Mouse (Mus musculus): ENCODE results near the gene Slc35g3.

The Slc35g3 gene

DNA sequence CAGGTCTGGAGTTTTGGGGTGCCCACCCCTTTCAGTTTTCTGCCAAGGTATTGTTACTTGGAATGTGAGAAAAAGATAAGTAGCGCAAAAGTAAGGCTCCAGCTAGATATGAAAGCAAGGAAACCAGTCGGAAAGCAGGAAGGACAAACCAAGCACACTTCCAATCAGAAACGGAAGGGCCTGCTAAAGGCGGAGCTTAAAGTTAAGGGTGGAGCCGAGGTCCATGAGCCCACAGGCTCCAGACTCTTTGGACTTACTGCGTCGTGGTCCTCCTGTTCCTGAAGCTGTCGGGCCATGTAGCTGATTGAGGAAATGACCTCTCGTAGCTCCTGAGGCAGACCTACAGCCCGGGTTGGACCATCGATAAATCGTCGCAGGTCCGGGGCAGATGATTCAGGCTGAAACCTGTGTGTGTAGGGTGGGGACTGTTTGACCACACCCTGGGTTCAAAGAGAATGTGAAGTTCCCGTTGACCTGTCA, 23.1 kb upstream of the Slc35g3 start:
- DNase-seq (ENCODE audit: low spot score): peak; percentile 65

DNA sequence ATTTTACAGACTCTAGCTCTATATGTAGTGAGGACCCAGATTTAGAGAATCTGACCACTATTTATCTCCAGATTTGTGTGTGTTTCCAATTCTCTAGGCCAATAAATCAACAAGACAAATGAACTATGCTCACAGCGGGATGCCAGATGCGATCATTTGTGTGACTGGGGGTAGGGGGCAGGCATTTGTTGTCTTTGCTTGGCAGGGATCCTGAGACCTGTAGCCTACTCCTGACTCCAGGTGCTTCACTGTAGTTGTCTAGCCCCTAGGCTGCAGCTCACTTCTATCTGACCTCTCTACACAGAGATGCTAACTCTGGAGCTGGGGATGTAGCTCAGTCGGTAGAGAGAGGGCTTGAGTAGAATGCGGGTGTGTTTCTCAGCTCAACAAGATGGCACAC, 20.1 kb upstream of the Slc35g3 start:
- no peak for DNase-seq (ENCODE audit: low spot score)

DNA sequence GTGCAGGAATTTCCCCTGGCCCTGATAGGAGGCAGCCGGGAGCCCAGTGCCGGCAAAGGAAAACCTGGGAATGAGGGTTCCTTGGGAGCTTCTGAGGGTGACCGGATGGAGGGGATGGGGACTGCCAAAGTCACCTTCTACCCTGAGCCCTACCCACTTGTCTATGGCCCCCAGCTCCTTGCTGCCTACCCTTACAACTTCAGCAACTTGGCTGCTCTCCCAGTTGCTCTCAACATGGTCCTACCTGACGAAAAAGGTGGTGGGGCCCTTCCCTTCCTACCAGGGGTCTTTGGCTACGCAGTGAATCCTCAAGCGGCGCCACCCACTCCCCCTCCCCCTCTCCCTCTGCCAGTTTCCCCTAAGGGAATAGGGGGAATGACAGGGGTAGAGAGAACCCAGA, 17.2 kb upstream of the Slc35g3 start:
- no peak for DNase-seq (ENCODE audit: low spot score)

DNA sequence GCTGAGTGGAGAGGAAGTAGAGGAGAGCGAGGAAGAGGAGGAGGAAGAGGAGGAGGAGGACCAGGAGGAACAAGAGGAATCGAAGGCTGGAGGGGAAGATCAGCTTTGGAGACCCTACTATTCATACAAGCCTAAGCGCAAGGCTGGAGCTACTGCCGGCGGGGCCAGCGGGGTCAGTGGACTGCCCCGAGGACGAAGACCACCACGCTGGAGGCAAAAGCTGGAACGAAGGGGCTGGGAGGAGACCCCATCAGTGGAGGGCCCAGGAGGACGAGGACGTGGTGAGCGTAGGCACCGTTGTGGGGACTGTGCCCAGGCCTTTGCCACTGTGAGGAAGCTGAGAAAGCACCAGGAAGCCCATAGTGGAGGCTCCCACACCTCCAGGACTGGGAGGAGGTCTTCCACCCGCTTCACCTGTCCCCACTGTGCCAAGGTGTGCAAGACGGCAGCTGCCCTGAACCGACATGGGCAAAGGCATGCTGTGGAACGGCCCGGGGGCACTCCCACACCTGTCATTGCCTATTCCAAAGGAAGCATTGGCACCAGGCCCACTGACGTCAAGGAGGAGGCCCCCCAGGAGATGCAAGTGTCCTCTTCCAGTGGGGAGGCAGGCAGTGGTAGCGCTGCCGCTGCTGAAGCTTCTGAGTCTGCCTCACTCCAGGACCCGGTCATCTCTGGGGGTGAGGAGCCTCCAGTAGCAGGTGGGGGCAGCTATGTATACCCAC, 16.7 kb upstream of the Slc35g3 start:
- no peak for DNase-seq (ENCODE audit: low spot score)

DNA sequence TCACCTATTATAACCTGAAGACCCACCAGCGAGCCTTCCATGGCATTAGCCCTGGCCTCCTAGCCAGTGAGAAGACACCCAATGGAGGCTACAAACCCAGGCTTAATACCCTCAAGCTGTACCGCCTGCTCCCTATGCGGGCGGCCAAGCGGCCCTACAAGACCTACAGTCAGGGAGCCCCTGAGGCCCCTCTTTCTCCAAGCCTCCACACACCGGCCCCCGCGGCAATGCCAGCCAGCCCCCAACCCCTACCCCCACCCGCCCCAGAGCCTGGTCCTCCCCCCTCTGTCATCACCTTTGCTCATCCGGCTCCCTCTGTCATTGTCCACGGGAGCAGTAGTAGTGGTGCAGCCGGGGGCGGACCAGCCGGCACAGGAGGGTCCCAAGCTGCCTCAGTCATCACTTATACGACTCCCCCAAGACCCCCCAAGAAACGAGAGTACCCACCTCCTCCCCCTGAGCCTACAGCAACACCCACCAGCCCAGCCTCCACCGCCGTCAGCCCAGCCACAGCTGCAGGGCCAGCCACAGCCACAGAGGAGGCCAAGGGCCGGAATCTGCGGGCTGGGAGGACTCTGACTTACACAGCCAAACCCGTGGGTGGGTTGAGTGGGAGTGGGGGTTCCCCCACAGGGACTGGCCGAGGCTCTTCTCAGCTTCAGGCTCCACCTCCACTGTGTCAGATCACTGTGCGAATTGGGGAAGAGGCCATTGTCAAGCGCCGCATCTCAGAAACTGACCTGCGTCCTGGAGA, 15.9 kb upstream of the Slc35g3 start:
- no peak for DNase-seq (ENCODE audit: low spot score)

DNA sequence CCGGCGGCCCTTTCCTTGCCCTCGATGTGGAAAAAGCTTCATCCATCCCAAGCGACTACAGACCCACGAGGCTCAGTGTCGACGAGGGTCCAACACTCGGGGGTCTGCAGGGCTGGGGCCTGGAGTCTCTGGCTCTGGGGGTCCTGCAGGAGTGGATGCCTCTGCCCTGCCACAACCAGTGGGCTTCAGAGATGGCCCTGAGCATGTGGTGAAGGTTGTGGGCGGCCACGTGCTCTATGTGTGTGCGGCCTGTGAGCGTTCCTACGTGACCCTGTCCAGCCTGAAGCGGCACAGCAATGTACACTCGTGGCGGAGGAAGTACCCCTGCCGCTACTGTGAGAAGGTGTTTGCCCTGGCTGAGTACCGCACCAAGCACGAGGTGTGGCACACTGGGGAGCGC, 14.7 kb upstream of the Slc35g3 start:
- no peak for DNase-seq (ENCODE audit: low spot score)

DNA sequence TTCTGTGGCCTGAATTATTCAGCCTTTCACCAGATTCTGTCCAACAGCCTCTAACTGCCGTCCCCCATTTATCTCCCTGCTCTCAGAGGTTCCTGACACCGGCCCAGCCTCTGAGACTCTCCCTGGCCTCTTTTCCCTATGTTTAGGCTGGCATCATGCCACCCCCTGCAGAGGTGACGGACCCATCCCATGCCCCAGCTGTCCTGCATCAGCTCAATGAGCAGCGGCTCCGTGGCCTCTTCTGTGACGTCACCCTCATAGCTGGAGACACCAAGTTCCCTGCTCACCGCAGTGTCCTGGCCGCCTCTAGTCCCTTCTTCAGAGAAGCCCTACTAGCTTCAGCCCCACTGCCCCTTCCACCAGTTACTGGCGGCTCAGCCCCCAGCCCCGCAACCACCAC, 13.9 kb upstream of the Slc35g3 start:
- no peak for DNase-seq (ENCODE audit: low spot score)

DNA sequence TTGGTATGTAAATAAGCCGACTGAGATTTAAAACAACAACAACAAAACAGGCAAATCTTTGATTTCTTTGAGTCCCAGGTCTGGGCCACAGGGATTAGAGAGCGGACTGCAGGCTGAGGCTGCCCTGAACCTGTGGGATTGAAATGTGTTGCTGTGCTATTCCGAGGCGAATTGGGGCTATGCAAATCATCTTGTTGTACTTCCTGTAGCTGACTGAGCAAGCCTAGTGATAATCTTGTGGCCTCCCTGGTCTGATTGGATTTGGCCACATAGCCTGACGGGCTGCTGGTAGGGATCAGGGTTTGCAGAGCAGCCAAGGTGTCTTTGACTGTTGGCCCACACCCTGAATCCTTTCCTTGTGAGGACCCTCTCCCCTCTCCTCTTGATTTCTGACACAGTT, 13.2 kb upstream of the Slc35g3 start:
- DNase-seq (ENCODE audit: low spot score): no peak

DNA sequence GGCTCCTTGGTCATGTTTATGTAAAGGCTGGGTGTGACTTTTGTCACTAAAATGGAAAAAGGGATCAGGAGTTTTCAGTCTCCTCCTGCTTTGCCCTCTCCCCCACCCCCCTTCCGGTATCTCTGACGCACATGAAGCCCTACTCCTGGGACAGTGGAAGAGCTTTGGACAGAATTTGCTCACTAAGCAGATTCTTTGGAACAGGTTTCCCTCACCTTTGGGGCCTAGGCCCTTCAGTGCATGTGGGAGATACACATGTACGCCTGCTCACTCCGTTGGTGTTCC, 5.8 kb upstream of the Slc35g3 start:
- DNase-seq (ENCODE audit: low spot score): peak; percentile 58

DNA sequence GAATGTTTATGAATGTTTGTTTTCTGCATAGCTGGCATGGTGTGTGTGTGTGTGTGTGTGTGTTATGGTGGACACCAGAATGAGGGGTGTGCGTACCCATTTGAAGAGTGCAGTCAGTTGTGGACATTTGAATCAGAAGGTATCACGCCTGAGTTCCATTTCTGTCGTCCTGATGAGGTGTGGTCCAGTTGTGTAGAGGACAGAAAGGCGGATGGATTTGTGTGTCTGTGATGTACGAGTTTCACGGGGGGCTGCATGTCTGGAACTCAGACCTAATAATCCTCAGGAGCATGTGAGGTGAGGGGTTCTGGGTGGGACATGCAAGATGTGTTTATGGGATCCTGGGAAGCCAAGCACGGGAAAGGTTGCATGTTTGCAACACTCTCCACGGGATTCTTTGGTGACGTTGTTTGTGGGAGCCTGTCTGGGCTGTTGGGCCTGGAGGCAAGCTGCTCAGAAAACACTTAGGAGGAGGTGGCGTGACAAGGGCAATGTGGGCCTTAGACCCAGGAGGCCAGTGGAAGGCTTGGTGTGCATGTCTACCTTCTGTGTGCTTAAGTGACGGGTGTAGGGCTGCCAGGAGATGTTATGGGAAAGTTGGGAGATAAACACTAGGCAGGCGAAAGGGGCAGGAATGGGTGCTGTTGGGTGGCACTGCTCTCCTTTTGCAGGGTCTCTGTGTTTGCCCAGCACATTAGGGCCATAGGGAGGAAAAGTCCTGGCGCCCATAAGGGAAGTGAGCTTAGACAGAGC, 5.3 kb upstream of the Slc35g3 start:
- no peak for DNase-seq (ENCODE audit: low spot score)

DNA sequence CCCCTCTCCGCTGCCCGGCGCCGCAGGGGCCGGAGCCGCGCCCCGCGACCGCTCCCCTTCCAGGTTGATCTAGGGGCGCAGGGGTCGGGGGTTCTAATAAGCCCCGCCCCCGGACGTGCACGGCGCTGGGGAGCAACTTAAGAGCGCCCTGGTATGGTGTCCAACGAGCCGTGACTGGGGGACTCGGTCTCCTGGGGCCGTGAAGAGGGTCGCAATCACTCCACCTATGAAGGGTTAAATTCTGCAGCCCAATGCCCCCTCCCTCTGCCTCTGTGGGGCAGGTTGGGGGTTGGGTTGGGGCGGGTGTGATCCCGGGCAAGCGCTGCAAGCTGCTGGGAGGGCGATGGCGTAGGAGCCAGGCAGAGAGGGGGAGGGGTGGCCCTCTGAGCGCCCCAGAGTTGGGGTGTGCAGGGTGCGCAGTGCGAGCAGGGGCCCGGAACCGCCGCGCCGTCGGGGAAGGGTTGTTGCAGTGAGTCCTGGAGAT, 4.4 kb upstream of the Slc35g3 start:
- no peak for DNase-seq (ENCODE audit: low spot score)

DNA sequence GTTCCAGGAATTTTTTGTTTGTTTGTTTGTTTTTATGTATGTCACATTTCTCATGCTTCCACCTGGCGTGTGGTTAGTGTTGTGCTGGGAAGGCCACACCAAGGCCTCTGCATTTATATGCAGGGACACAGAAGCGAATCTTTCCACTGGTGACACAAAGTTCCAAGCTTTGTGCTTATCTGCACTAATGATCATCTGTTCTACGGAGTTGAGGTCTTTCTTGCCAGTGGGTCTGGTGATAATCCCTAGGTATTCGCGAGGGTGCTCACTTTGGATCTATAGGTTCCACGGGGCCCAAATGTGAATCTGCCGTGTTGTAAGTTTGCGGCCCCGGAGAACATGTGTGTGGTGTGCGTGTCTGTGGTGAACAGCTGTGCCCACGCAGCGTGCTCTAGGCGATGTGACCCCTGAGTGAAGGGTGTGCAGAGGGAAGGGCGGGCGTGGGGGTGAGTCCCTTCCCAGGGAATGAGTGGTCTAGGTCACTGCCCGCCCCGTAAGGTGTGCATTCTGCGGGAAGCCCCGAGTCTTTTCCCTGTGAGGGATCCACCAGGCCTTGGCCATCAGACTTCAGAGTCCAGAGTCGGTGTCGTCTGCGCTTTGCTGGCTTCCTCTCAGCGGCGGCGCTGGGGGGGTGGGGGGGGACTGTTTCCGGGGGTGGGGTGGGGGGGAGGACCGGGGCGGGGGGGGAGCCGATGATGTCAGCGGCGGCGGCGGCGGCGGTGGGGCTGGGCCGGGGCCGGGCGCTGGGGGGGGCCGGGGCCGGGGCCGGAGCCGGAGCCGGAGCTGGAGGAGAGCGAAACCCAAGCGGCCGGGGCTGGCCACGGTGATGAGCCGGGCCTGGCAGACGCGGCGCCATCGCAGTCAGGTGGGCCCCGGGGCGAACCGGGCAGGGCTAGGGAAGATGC, 3.7 kb upstream of the Slc35g3 start, which contains the start of gene Zbtb4:
Zbtb4 (plus strand) TSS at position 692 of the 905 bp plus-strand sequence.
- peak; percentile 63 for DNase-seq (ENCODE audit: low spot score)

DNA sequence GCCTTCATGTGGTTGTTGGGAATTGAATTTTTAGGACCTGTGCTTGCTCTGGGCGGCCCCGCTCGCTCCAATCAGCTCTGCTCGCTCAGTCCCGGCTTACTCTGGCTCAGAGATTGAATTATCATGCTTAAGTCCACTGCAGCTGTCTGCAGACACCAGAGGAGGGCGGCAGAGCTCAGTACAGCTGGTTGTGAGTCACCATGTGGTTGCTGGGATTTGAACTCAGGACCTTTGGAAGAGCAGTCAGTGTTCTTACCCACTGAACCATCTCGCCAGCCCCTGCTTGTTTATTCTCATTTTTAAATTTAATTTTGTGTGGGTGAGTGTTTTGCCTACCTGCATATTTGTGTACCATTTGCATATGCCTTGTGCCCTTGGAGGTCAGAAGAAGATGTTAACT, 1.8 kb upstream of the Slc35g3 start:
- no peak for DNase-seq (ENCODE audit: low spot score)

DNA sequence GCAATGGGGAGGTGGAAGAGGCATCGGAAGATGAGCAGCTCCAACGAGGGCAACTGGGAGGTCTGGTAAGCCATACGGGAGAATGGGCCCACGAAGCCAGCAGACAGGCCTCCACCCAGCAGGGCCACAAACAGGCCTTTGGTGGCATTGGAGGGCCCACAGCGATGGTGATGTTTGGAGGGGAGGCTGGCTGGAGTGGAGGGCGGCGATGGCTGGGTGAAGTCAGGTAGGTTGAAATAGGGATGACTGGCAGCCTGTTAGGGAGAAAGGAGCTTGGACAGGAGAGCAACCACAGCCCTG, 917 bp downstream of the Slc35g3 start:
- DNase-seq (ENCODE audit: low spot score): no peak

DNA sequence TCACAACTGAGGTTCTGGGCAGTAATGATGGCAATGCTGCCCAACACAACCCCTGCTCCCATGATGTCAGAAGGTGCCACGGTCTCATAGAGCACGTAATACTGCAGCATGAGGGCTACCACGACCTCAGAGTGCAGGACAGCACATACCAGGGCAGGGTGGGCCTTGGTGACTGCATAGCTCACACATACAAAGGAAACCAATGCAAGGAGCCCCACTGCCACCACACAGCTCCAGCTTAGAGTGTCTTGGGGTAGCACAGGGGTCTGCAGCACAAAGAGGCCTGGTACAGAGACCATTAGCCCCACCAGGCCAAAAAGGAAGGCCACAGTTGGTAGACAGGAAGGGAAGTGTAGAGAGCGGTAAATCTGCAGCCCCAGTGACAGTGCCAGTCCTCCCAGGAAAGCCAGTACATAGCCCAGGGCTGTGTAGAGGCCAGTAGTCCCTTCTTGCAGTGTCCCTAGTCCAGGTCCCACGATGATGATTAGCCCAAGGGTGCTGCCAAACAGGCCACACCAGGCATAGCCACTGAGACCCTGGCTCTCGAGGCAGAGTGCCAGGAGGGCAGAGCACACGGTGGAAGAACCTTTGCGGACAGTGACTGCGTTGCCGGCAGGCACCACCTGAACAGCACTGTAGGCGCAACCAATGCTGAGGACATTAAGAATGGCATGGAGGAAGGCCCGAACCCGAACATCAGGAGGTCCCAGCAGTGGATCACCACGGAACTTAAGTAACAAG, 1.4 kb downstream of the Slc35g3 start:
- DNase-seq (ENCODE audit: low spot score): no peak

DNA sequence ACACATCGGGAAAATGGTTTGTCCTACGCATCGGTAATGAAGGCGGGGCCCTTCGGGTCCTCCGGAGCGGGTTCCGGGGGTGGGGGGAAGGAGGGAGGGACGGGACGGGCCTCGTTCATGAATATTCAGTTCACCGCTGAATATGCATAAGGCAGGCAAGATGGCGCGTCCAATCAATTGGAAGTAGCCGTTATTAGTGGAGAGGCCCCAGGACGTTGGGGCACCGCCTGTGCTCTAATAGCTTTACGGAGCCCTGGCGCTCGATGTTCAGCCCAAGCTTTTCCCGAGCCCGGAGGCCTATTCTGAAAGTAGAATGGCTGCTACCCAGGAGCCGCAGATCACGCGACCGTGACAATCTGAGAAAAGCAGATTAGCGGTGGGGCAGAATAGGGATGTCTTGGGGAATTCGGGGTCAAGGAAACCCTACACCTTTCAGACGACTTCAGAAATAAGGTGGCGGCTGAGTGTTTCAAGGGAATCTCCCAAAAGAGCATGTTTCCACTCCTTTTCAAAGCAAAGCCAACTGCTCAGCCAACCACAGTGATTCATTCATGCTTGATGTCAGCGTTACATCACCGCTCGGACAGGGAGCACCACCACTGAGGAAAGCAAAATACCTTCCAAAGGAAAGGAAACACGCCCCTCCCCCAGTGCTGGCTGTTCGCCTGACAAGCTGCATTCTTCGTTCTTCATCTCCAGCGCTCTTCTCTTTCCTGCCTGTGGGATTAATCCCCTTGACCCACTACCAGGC, 2.6 kb downstream of the Slc35g3 start:
- DNase-seq (ENCODE audit: low spot score): peak; percentile 96

DNA sequence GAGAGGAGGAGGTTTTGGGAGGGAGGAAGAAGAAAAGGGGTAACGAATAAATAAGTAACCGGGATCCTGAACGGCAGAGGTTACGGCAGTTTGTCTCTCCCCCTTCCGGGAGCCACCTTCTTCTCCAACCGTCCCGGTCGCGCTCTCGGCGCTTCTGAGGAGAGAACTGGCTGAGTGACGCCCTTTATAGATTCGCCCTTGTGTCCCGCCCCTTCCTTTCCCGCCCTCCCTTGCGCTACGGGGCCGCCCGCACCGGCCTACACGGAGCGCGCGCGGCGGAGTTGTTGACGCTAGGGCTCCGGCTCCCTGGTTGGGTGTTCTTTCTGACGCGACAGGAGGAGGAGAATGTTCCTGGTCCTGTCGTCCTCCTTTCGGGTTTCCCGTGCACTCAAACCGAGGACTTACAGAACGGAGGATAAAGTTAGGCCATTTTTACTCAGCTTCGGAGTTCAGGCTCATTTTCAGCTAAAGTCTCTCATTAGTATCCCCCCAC, 3.2 kb downstream of the Slc35g3 start, which contains the start of gene Polr2a:
Polr2a (minus strand) TSS at position 160 of the 493 bp plus-strand sequence.
- peak; percentile 98 for DNase-seq (ENCODE audit: low spot score)

DNA sequence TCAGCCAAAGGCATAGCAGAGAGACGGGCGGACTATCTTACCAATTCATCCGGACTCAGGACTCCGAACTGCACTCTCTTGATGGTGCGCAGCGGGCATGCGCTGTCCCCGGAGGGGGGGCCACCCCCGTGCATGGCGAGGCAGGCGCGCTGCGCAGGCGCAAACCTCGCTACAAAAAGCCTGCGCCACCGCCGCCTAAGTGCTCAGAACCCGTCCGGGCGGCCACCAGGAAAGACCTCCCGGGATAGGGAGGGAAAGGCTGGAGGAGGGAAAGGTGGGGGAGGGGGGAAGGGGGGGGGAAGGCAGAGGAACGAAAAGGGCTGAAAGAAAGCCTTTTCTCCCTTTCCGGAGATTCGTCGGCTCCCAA, 3.7 kb downstream of the Slc35g3 start:
- DNase-seq (ENCODE audit: low spot score): peak; percentile 92

DNA sequence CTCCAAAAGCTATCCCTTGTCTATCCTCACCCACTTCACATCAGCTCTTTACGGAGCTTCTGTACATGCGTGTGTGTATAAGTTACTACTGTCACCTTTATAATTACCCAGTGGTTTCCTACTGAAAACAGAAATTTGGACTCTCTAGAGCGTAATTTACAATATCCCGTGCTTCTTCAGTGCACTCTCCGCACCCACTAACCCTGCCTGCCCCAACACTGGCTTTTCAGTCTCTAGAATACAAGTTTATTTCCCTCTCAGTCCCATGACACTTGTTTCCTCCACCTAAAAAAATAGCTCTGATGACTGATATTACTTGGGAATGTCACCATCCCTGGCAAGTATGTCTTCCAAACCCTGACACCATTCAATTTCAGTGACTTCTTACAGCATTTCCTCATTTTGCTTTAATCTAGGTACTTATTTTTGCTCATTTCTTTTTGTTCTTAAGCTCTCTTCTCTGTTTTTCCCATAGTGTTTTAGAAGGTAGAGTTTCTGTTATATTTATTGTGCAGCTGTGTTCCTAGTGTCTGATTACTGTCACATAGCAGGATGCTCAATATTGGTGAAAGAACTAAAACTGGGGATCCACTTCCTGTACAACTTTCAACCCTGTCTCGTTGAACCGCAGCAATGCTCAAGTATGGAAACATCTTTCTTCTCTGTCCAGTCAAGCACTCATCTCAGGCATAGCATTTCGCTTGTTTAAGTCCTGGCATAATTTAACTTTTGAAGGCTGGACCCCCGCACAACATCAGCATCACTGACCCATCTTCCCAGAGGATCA, 4.3 kb downstream of the Slc35g3 start:
- DNase-seq (ENCODE audit: low spot score): no peak
